Mouse (Mus musculus): ENCODE results near the gene Agrn. TPM values are rescaled to one million over a fixed set of nuclear protein-coding genes. Genes with fewer than 3 reads are reported as not detected.

Gene Agrn
- polyA plus RNA-seq, 1 experiment from 2014 or later = 100.0 TPM

DNA sequence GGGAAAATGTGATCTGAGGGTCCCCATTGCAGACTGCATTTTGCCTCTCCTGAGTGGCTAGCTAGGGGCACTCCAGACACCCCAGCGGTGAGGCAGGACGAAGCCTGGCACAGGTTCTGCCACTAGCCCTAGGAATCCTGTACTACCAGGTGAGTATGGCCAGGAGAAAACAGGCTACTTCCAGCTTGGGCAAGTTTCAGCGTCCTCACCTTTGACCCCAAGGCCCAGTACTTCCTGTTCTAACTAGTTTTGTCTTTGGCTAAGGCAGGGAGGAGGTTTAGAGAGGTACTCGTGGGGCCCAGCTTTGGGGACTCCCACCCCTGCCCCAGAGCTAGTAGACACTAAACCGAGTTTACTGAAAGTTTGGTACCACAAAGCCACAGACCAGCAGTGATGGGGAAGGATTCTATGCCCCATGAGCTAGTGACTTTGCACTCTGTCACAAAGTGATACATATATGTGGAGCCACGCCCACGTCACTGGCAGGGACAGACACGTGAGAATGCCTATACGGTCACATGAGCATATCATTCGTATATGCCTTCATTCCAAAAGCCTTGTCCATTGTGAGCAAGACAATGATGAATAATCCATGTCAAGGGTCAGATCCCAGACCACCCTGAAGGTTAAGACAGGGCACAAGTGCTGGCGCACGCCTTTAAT is 63.2 kb downstream of the Agrn start:
- Histone ChIP-seq H3K9ac (no peak overlapping the region), H3K4me2 (replicated peaks) (no peak overlapping the region), H3K4me3 (no peak overlapping the region), H3K27me3 (no peaks in the 10 kb centered on the region), H3K9me3 (0 out of 2 replicates have a peak, but pooled peaks cover 3% of the 10 kb centered on the region), H3K4me1 (no peaks in the 10 kb centered on the region), H3K36me3 (no peaks in the 10 kb centered on the region), H3K27ac (no peak overlapping the region)
- 74% methylated on average over 12 of the region's 12 CpGs for WGBS
- no peak for ATAC-seq (ENCODE audit: insufficient number of reproducible peaks, insufficient read depth, low FRiP score, low TSS enrichment)

DNA sequence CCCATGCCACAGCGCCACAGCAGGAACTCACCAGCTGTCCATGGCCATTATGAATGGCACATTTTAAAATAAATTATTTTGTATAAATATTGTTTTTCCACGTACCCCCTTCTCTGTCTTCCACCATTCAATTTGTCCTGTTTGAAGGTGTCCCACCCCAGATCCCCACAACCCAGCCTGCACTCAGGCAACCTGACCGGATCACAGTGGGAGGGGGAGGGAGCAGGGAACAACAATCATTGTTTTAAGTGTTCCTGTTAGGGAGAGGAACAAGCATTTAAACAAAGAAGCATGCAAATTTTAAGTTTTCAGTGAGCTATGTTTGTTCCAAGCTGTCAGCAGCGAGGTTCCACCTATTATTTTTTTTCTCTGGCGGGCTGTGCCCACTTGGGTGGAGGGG is 64.0 kb downstream of the Agrn start:
- WGBS = 66% methylated on average over 5 of the region's 5 CpGs
- no peak for ATAC-seq (ENCODE audit: insufficient number of reproducible peaks, insufficient read depth, low FRiP score, low TSS enrichment)

DNA sequence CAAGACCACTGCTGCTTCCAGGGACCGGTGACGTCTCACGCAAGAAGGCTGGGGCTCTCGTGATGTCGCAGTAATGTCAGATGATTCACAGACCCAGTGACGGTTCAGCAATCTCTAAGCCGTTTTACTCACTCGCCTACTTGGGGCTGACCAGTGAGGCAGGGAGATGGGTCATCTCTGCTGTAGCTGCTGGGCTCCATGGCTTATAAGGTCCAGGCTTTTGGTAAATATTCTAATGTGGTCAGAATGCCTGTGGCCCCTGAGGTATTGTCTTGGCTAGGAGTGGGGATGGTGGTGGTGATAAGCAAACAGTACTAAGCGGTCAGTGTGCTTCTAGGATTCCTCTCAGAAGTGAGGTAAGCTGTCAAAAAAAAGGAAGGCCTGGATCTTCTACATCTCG is 66.3 kb downstream of the Agrn start:
- H3K27ac ChIP-seq = no peak overlapping the region
- H3K4me2 ChIP-seq (replicated peaks) = no peak overlapping the region
- no peaks in the 10 kb centered on the region for H3K27me3 ChIP-seq
- H3K4me1 ChIP-seq = no peaks in the 10 kb centered on the region
- peaks cover 16% of the 10 kb centered on the region for H3K36me3 ChIP-seq
- WGBS = 85% methylated on average over 10 of the region's 10 CpGs
- no peak overlapping the region for H3K9ac ChIP-seq
- no peak for ATAC-seq (ENCODE audit: insufficient number of reproducible peaks, insufficient read depth, low FRiP score, low TSS enrichment)
- no peak overlapping the region for H3K4me3 ChIP-seq
- no peaks in the 10 kb centered on the region for H3K9me3 ChIP-seq

More for the DNA sequence above, 64.0 kb downstream of the Agrn start:
- H3K27ac ChIP-seq = no peak overlapping the region
- no peak overlapping the region for H3K4me3 ChIP-seq
- H3K36me3 ChIP-seq = no peaks in the 10 kb centered on the region
- no peaks in the 10 kb centered on the region for H3K27me3 ChIP-seq
- H3K9me3 ChIP-seq = no peaks in the 10 kb centered on the region
- H3K4me2 ChIP-seq (replicated peaks) = no peak overlapping the region
- H3K9ac ChIP-seq = no peak overlapping the region
- no peaks in the 10 kb centered on the region for H3K4me1 ChIP-seq

DNA sequence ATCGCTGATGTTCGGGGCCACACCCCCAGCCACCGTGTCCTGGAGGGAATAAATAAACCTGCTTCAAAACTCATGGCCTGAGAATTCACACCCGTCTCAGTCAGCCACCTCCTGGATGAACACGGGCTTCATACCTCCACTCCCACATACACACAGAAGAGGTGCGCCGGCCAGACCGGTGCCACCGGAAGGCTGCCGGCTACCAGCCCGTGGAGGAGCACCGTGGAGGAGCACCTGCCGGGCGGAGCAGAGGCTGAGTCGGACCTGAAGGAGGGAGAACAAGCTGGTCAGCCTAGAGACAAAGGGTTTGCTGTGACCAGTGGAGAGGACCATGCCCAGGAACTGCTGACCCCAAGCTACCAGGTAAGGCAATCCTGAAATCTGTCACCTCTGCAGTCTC is 66.9 kb downstream of the Agrn start, which contains the start of gene Rnf223:
TSS of gene Rnf223 (plus strand) at position 78 of the 400 bp plus-strand sequence.
- no peak for ATAC-seq (ENCODE audit: insufficient number of reproducible peaks, insufficient read depth, low FRiP score, low TSS enrichment)
- Histone ChIP-seq H3K9ac (no peak within 1 kb of the TSS), H3K27ac (no peak within 1 kb of the TSS), H3K27me3 (no peaks in the 10 kb centered on the region), H3K4me3 (no peak within 1 kb of the TSS), H3K4me1 (no peaks in the 10 kb centered on the region), H3K36me3 (peaks cover 21% of the 10 kb centered on the region), H3K9me3 (no peaks in the 10 kb centered on the region), H3K4me2 (replicated peaks) (no peak within 1 kb of the TSS)
- 84% methylated on average over 15 of the region's 15 CpGs for whole genome bisulfite sequencing

DNA sequence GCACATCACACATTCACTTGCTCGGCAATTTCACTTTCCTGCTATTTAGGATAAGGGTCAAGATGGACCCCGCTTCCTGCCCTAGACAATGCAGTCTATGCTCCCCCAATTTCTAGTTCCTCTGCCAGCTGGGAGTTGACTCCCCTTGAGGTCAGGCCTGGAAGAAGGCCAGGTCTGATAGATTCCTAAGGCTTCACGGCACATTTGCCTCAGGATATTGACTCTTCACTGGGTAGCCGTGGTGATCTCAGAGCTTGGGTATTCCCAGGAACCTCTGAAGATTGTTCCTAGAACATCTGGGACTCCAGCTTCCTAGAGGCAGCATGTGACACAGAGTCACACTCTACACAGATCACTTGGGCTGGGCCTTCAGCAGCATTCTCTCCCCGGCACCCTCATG is 68.5 kb downstream of the Agrn start:
- no peak overlapping the region for H3K9ac ChIP-seq
- H3K4me2 ChIP-seq (replicated peaks) = no peak overlapping the region
- H3K4me1 ChIP-seq = no peaks in the 10 kb centered on the region
- no peak overlapping the region for H3K27ac ChIP-seq
- WGBS = 75% methylated on average over 5 of the region's 5 CpGs
- H3K4me3 ChIP-seq = no peak overlapping the region
- H3K36me3 ChIP-seq = peaks cover 38% of the 10 kb centered on the region
- ATAC-seq (ENCODE audit: insufficient number of reproducible peaks, insufficient read depth, low FRiP score, low TSS enrichment) = no peak
- no peaks in the 10 kb centered on the region for H3K9me3 ChIP-seq
- H3K27me3 ChIP-seq = no peaks in the 10 kb centered on the region

DNA sequence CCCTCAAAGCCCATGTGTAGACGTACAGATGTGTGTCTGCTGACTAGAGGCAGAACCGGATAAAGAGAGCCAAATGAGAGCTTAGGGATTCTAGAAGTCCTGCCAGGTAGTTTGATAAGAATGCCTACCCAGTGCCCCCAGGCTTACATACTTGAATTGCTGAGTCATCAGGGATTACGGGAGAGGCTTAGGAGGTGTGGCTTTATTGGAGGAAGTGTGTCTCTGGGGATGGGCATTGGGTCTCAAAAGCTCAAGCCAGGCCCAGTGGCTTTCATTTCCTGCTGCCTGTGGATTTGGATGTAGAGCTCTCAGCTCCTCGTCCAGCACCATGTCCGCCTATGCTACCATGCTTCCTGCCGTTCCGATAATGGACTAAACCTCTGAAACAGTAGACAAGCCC is 70.4 kb downstream of the Agrn start:
- no peak for ATAC-seq (ENCODE audit: insufficient number of reproducible peaks, insufficient read depth, low FRiP score, low TSS enrichment)
- Histone ChIP-seq H3K9ac (no peak overlapping the region), H3K9me3 (no peaks in the 10 kb centered on the region), H3K4me2 (replicated peaks) (no peak overlapping the region), H3K36me3 (peaks cover 57% of the 10 kb centered on the region), H3K27me3 (no peaks in the 10 kb centered on the region), H3K4me1 (no peaks in the 10 kb centered on the region), H3K4me3 (no peak overlapping the region), H3K27ac (no peak overlapping the region)
- WGBS = 89% methylated on average over 7 of the region's 7 CpGs

DNA sequence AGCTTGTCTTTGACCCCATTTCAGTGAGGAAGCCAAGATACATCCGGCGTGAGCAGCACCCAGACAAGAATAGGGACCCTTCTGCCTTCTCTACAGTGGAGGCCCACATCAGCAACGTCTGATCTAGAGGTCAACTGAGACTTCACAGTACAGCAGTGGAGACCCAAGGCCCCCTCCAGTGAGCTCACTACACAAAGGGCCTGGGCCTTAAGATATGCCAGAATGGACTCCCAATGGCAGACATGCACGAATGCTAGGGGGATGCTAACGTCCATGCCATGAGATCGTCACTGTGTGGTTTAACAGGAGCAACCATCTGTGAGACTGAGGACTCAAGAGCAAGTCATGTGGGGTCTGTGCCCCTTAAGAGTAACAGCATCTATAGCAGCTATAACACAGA is 71.9 kb downstream of the Agrn start:
- H3K9me3 ChIP-seq = no peaks in the 10 kb centered on the region
- no peak overlapping the region for H3K27ac ChIP-seq
- no peak for ATAC-seq (ENCODE audit: insufficient number of reproducible peaks, insufficient read depth, low FRiP score, low TSS enrichment)
- peaks cover 71% of the 10 kb centered on the region for H3K36me3 ChIP-seq
- H3K4me3 ChIP-seq = no peak overlapping the region
- no peak overlapping the region for H3K9ac ChIP-seq
- no peaks in the 10 kb centered on the region for H3K4me1 ChIP-seq
- no peak overlapping the region for H3K4me2 ChIP-seq (replicated peaks)
- WGBS = 96% methylated on average over 6 of the region's 6 CpGs
- no peaks in the 10 kb centered on the region for H3K27me3 ChIP-seq

DNA sequence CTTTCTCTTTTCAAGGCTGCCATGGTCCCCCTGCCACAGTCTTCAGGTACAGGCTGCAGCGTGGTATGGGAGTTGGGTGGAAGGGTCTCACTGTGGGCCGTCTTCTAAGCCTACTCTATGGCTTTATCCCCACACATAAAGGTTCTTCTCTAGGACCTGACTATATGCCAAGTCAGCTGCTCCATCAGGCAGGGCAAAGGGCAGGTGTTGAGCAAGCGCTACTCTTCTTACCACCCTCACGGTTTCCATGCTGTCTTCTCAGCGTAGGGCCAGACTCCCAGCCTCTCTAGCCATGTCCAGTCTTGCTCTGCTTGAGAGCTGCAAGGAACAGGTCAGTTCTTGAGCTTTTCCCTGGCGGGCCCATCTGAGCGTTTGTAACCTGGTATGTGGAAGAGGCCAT is 73.2 kb downstream of the Agrn start:
- H3K4me3 ChIP-seq = no peak overlapping the region
- peaks cover 83% of the 10 kb centered on the region for H3K36me3 ChIP-seq
- H3K4me1 ChIP-seq = no peaks in the 10 kb centered on the region
- no peak for ATAC-seq (ENCODE audit: insufficient number of reproducible peaks, insufficient read depth, low FRiP score, low TSS enrichment)
- H3K9me3 ChIP-seq = no peaks in the 10 kb centered on the region
- WGBS = 91% methylated on average over 7 of the region's 7 CpGs
- H3K4me2 ChIP-seq (replicated peaks) = no peak overlapping the region
- no peak overlapping the region for H3K27ac ChIP-seq
- no peak overlapping the region for H3K9ac ChIP-seq
- H3K27me3 ChIP-seq = no peaks in the 10 kb centered on the region

Small RNA genes within 50 kb of the gene (microRNA-seq; reads per million reads assigned to microRNA genes)
- 4.4 reads per million, percentile 18 among the genes with 10 or more reads in this experiment for gene Mir7658

Other genes with a start within 250 kb of the Agrn start
- gene C1qtnf12, start 235.2 kb downstream of the Agrn start, polyA plus RNA-seq (2016; fragmentation: Nextera tagmentation; extraction: Ambion mirVana) = 31.9 and 35.8 TPM in 2 replicates
- gene B3galt6, start 204.8 kb downstream of the Agrn start, polyA plus RNA-seq (2016; fragmentation: Nextera tagmentation; extraction: Ambion mirVana) = 18.4 and 20.3 TPM in 2 replicates
- 141 and 143 TPM in 2 replicates for gene Sdf4, start 204.6 kb downstream of the Agrn start, polyA plus RNA-seq (2016; fragmentation: Nextera tagmentation; extraction: Ambion mirVana)
- 0.70 and 1.1 TPM in 2 replicates for gene Tnfrsf4, start 183.6 kb downstream of the Agrn start, polyA plus RNA-seq (2016; fragmentation: Nextera tagmentation; extraction: Ambion mirVana)
- gene Tnfrsf18, start 171.3 kb downstream of the Agrn start, polyA plus RNA-seq (2016; fragmentation: Nextera tagmentation; extraction: Ambion mirVana) = 1.9 and 2.3 TPM in 2 replicates
- gene Ttll10, start 138.1 kb downstream of the Agrn start, polyA plus RNA-seq (2016; fragmentation: Nextera tagmentation; extraction: Ambion mirVana) = 1.0 and 1.5 TPM in 2 replicates
- 54.8 and 55.5 TPM in 2 replicates for gene 9430015G10Rik, start 87.5 kb downstream of the Agrn start, polyA plus RNA-seq (2016; fragmentation: Nextera tagmentation; extraction: Ambion mirVana)
- 0.43 and 0.61 TPM in 2 replicates for gene Rnf223, start 67.0 kb downstream of the Agrn start, polyA plus RNA-seq (2016; fragmentation: Nextera tagmentation; extraction: Ambion mirVana)
- 1.1 and 1.3 TPM in 2 replicates for gene Isg15, start 3.3 kb upstream of the Agrn start, polyA plus RNA-seq (2016; fragmentation: Nextera tagmentation; extraction: Ambion mirVana)
- gene AW011738, start 5.8 kb upstream of the Agrn start, polyA plus RNA-seq (2016; fragmentation: Nextera tagmentation; extraction: Ambion mirVana) = 2.0 and 3.1 TPM in 2 replicates
- 0.70 and 1.1 TPM in 2 replicates for gene Perm1, start 18.4 kb upstream of the Agrn start, polyA plus RNA-seq (2016; fragmentation: Nextera tagmentation; extraction: Ambion mirVana)
- 32.5 and 35.7 TPM in 2 replicates for gene Plekhn1, start 37.4 kb upstream of the Agrn start, polyA plus RNA-seq (2016; fragmentation: Nextera tagmentation; extraction: Ambion mirVana)
- gene Noc2l, start 38.5 kb upstream of the Agrn start, polyA plus RNA-seq (2016; fragmentation: Nextera tagmentation; extraction: Ambion mirVana) = 97.4 and 98.7 TPM in 2 replicates
- 1.1 and 1.3 TPM in 2 replicates for gene Samd11, start 58.2 kb upstream of the Agrn start, polyA plus RNA-seq (2016; fragmentation: Nextera tagmentation; extraction: Ambion mirVana)
- gene Vmn2r-ps159, start 133.6 kb upstream of the Agrn start, polyA plus RNA-seq (2016; fragmentation: Nextera tagmentation; extraction: Ambion mirVana) = not detected in 2 replicates